In genomic region chr9:30533091-30533779, GRCm38 (mm10) we compare ENCODE assay signal across 20 mouse cellular contexts.
DNase-seq lines count a peak whose midpoint lies in the region; ATAC-seq lines count a peak whose summit lies in the region.
"Had no signal": no experiment of that assay in that cellular context is flagged by ENCODE, and none has a peak within 500 bp of the region (broad histone marks: within the 10 kb centered on the region; RNA-seq: fewer than 3 reads in every experiment).

No protein-coding gene starts in this region.

- peak overlapping the region; percentile 36 for H3K27ac ChIP-seq in forebrain, embryonic 13.5 days
- no peak overlapping the region for H3K27ac ChIP-seq in forebrain, embryonic 11.5 days (ENCODE audit: low read depth, low read length)
- H3K27ac ChIP-seq in forebrain, embryonic 16.5 days (ENCODE audit: low read length) = peak overlapping the region; percentile 56
- peak overlapping the region; percentile 72 for H3K27ac ChIP-seq in midbrain, embryonic 15.5 days
- H3K27ac ChIP-seq: heart, embryonic 13.5 days; midbrain, embryonic 12.5 days; neural tube, embryonic 12.5 days had no signal

- DNase-seq in forebrain, embryonic 11.5 days (ENCODE audit: low spot score) = no peak
- peak; percentile 23 for DNase-seq in Muller cell, postnatal 12 days (ENCODE audit: inconsistent ontology term)
- no peak for DNase-seq in left cerebral cortex, postnatal 10 days (ENCODE audit: extremely low spot score in 1 of 2, low spot score in 2 of 2)
- DNase-seq in layer of hippocampus, adult 11-12 months (ENCODE audit: low spot score) = no peak
- no peak for DNase-seq in gastrocnemius, postnatal 10 days
- DNase-seq: adrenal gland, adult 8-10 months; cerebellum, postnatal 14 days; embryo, embryonic 11 days; kidney, adult 11 months; kidney, postnatal 14 days; liver; liver, postnatal 0 days; lung, postnatal 4 days had no signal

- H3K27me3 ChIP-seq in forebrain, embryonic 13.5 days = no peaks in the 10 kb centered on the region
- no peaks in the 10 kb centered on the region for H3K27me3 ChIP-seq in forebrain, embryonic 11.5 days (ENCODE audit: control insufficient read depth, insufficient read depth, low read length)
- no peaks in the 10 kb centered on the region for H3K27me3 ChIP-seq in forebrain, embryonic 16.5 days (replicated peaks; ENCODE audit: control insufficient read depth, insufficient read depth, low read length)
- no peaks in the 10 kb centered on the region for H3K27me3 ChIP-seq in midbrain, embryonic 15.5 days (replicated peaks)
- H3K27me3 ChIP-seq: CH12.LX; heart, embryonic 13.5 days; midbrain, embryonic 12.5 days; neural tube, embryonic 12.5 days had no signal

- H3K36me3 ChIP-seq in forebrain, embryonic 13.5 days (ENCODE audit: poor library complexity, severe bottlenecking) = no peaks in the 10 kb centered on the region
- no peaks in the 10 kb centered on the region for H3K36me3 ChIP-seq in forebrain, embryonic 11.5 days (ENCODE audit: control insufficient read depth, insufficient read depth, low read length)
- no peaks in the 10 kb centered on the region for H3K36me3 ChIP-seq in forebrain, embryonic 16.5 days (ENCODE audit: control insufficient read depth, insufficient read depth)
- H3K36me3 ChIP-seq in midbrain, embryonic 15.5 days (replicated peaks) = no peaks in the 10 kb centered on the region
- H3K36me3 ChIP-seq: heart, embryonic 13.5 days; midbrain, embryonic 12.5 days; neural tube, embryonic 12.5 days had no signal

- intact Hi-C loops in left cerebral cortex, postnatal 10 days (cut with DNase I) = no loop called here

- no peaks in the 10 kb centered on the region for H3K9me3 ChIP-seq in forebrain, embryonic 13.5 days (replicated peaks)
- H3K9me3 ChIP-seq in forebrain, embryonic 11.5 days (ENCODE audit: control insufficient read depth, low read length) = no peaks in the 10 kb centered on the region
- H3K9me3 ChIP-seq in forebrain, embryonic 16.5 days (ENCODE audit: control insufficient read depth, low read length) = no peaks in the 10 kb centered on the region
- H3K9me3 ChIP-seq in midbrain, embryonic 15.5 days = no peaks in the 10 kb centered on the region
- H3K9me3 ChIP-seq: heart, embryonic 13.5 days; midbrain, embryonic 12.5 days; neural tube, embryonic 12.5 days had no signal

- H3K4me3 ChIP-seq in forebrain, embryonic 13.5 days = no peak overlapping the region
- no peak overlapping the region for H3K4me3 ChIP-seq in forebrain, embryonic 11.5 days (ENCODE audit: low read depth, low read length)
- H3K4me3 ChIP-seq in forebrain, embryonic 16.5 days (replicated peaks; ENCODE audit: low read length) = no peak overlapping the region
- H3K4me3 ChIP-seq in midbrain, embryonic 15.5 days = no peak overlapping the region
- H3K4me3 ChIP-seq: heart, embryonic 13.5 days; midbrain, embryonic 12.5 days; neural tube, embryonic 12.5 days had no signal

- H3K9ac ChIP-seq in forebrain, embryonic 13.5 days = no peak overlapping the region
- H3K9ac ChIP-seq in forebrain, embryonic 11.5 days (ENCODE audit: low read length) = no peak overlapping the region
- no peak overlapping the region for H3K9ac ChIP-seq in forebrain, embryonic 16.5 days (replicated peaks; ENCODE audit: low read depth, low read length)
- no peak overlapping the region for H3K9ac ChIP-seq in midbrain, embryonic 15.5 days
- H3K9ac ChIP-seq: heart, embryonic 13.5 days; liver, postnatal 0 days; midbrain, embryonic 12.5 days; neural tube, embryonic 12.5 days had no signal

- 72% methylated on average over 9 of the region's 9 CpGs for WGBS in forebrain, embryonic 13.5 days
- WGBS in forebrain, embryonic 11.5 days = 85% methylated on average over 9 of the region's 9 CpGs
- 73% methylated on average over 9 of the region's 9 CpGs for WGBS in forebrain, embryonic 16.5 days
- 71% methylated on average over 9 of the region's 9 CpGs for WGBS in midbrain, embryonic 15.5 days

- no peak for ATAC-seq in forebrain, embryonic 13.5 days
- ATAC-seq in forebrain, embryonic 11.5 days (replicated peaks; ENCODE audit: low FRiP score) = no peak
- 0 out of 2 replicates have a peak, but pooled peaks have one; percentile 26 for ATAC-seq in forebrain, embryonic 16.5 days
- peak; percentile 55; the same call in 1 of the 2 replicates for ATAC-seq in midbrain, embryonic 15.5 days (replicated peaks)
- ATAC-seq: liver, postnatal 0 days had no signal

- peaks cover 14% of the 10 kb centered on the region for H3K4me1 ChIP-seq in forebrain, embryonic 13.5 days
- no peaks in the 10 kb centered on the region for H3K4me1 ChIP-seq in forebrain, embryonic 11.5 days (replicated peaks; ENCODE audit: control insufficient read depth, insufficient read depth, low read length)
- H3K4me1 ChIP-seq in forebrain, embryonic 16.5 days (replicated peaks; ENCODE audit: control insufficient read depth, insufficient read depth, low read length) = peaks cover 12% of the 10 kb centered on the region
- H3K4me1 ChIP-seq in midbrain, embryonic 15.5 days = peaks cover 18% of the 10 kb centered on the region

- no peak overlapping the region for H3K4me2 ChIP-seq in forebrain, embryonic 13.5 days
- H3K4me2 ChIP-seq in forebrain, embryonic 11.5 days (ENCODE audit: low read depth, low read length, severe bottlenecking) = no peak overlapping the region
- H3K4me2 ChIP-seq in forebrain, embryonic 16.5 days (ENCODE audit: low read length) = no peak overlapping the region
- no peak overlapping the region for H3K4me2 ChIP-seq in midbrain, embryonic 15.5 days
- H3K4me2 ChIP-seq: heart, embryonic 13.5 days had no signal

Comparison
In these comparisons a context has a peak if more than half of its experiments do, and no peak if none do; other contexts are left out.
1. ATAC-seq: peak in forebrain, embryonic 16.5 days (single experiment) and midbrain, embryonic 15.5 days (single experiment); none in forebrain, embryonic 13.5 days (single experiment) and forebrain, embryonic 11.5 days (single experiment).